Mouse (Mus musculus): ENCODE data around the gene Ift80. TPM values are rescaled to one million over a fixed set of nuclear protein-coding genes. Genes with fewer than 3 reads are reported as not detected.

Gene Ift80
- polyA plus RNA-seq, 1 experiment, result 4.1 TPM

- peaks cover 18% of the 10 kb centered on the region for H3K27me3 ChIP-seq (ENCODE audit: control insufficient read depth, insufficient read depth, insufficient read length)
- TF ChIP-seq MAX (IDR thresholded peaks at IDR 0.05) (no peak), CTCF (IDR thresholded peaks at IDR 0.05; ENCODE audit: control insufficient read depth, insufficient read depth, insufficient read length) (no peak), MYOG (IDR thresholded peaks at IDR 0.05; ENCODE audit: control insufficient read depth, extremely low read depth, insufficient read length) (no peak), FOSL1 (IDR thresholded peaks at IDR 0.05; ENCODE audit: insufficient read depth, low read length, poor library complexity, severe bottlenecking) (no peak), CEBPB (IDR thresholded peaks at IDR 0.05; ENCODE audit: low read depth) (no peak), MYOD1 (IDR thresholded peaks at IDR 0.05; ENCODE audit: control insufficient read depth, insufficient read length, low read depth) (no peak)
Observed at GRCm38 (mm10) chr3:68869211-68869690, 135.1 kb downstream of the Ift80 start, which contains the start of gene 1110032F04Rik. Gene 1110032F04Rik, plus strand, starts transcription at chr3:68869586.

DNA sequence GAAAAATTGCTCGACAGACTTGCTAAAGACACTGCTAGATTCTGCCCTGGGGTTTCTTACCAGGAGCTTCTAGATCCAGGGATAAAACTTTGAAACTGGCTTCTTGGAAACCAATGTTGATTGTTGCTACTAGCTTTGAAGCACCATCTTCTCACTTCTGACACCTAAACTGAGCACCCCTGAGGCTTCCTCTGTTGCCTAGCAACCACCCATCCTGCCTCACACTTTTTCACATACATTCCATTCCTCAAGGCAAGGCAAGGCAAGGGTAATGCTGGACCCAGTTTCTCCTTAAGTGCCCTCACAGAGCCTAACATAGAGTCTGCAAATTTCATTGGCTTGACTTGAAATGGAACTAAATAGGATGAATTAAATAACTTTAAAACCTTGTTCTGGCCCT, 152.0 kb downstream of the Ift80 start:
- TF ChIP-seq CEBPB (IDR thresholded peaks at IDR 0.05; ENCODE audit: low read depth), result no peak
- TF ChIP-seq MAX (IDR thresholded peaks at IDR 0.05), result no peak
- Histone ChIP-seq H3K79me2 (ENCODE audit: control insufficient read depth, insufficient read depth) (no peaks in the 10 kb centered on the region), H3ac (ENCODE audit: control insufficient read depth, insufficient read length, low read depth) (no peak overlapping the region), H3K79me3 (ENCODE audit: low read depth) (no peaks in the 10 kb centered on the region), H3K27me3 (ENCODE audit: control insufficient read depth, insufficient read depth, insufficient read length) (peaks cover 7% of the 10 kb centered on the region), H3K4me3 (ENCODE audit: insufficient read depth, poor library complexity, severe bottlenecking) (no peak overlapping the region), H3K36me3 (ENCODE audit: control insufficient read depth, insufficient read depth) (no peaks in the 10 kb centered on the region)

More at GRCm38 (mm10) chr3:68869211-68869690, 135.1 kb downstream of the Ift80 start, which contains the start of gene 1110032F04Rik:
- Histone ChIP-seq H3K36me3 (ENCODE audit: control insufficient read depth, insufficient read depth) (no peaks in the 10 kb centered on the region), H3K79me2 (ENCODE audit: control insufficient read depth, insufficient read depth) (no peaks in the 10 kb centered on the region), H3K4me3 (ENCODE audit: insufficient read depth, poor library complexity, severe bottlenecking) (no peak within 1 kb of the TSS), H3ac (ENCODE audit: control insufficient read depth, insufficient read length, low read depth) (no peak within 1 kb of the TSS), H3K79me3 (ENCODE audit: low read depth) (no peaks in the 10 kb centered on the region)

DNA sequence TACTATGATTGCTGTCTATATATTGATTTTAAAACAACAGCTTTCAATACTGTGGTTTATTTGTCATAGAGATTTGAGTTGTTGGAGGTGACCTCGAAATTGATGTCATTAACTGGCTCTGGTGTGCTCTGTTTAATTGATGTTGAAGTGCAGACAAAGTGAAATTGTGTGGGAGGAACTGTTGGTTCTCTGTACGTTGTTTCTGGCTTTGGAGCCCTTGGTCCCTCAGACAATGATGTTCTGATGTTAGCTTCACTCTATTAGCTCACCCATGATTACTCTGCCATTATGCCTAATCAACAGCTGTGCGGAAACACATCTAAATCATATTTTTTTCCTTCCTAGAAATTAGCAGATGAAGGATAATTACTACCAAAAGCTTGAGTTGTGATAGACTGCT, 156.0 kb downstream of the Ift80 start:
- H3K79me3 ChIP-seq (ENCODE audit: low read depth), result no peaks in the 10 kb centered on the region
- no peak overlapping the region for H3ac ChIP-seq (ENCODE audit: control insufficient read depth, insufficient read length, low read depth)
- peaks cover under 1% of the 10 kb centered on the region for H3K27me3 ChIP-seq (ENCODE audit: control insufficient read depth, insufficient read depth, insufficient read length)
- H3K79me2 ChIP-seq (ENCODE audit: control insufficient read depth, insufficient read depth), result no peaks in the 10 kb centered on the region
- no peak overlapping the region for H3K4me3 ChIP-seq (ENCODE audit: insufficient read depth, poor library complexity, severe bottlenecking)
- TF ChIP-seq CEBPB (IDR thresholded peaks at IDR 0.05; ENCODE audit: low read depth) (no peak), CTCF (IDR thresholded peaks at IDR 0.05; ENCODE audit: control insufficient read depth, insufficient read depth, insufficient read length) (no peak), FOSL1 (IDR thresholded peaks at IDR 0.05; ENCODE audit: insufficient read depth, low read length, poor library complexity, severe bottlenecking) (no peak), MYOD1 (IDR thresholded peaks at IDR 0.05; ENCODE audit: control insufficient read depth, insufficient read length, low read depth) (no peak), MAX (IDR thresholded peaks at IDR 0.05) (no peak), USF1 (IDR thresholded peaks at IDR 0.05; ENCODE audit: low read depth) (no peak), MYOG (IDR thresholded peaks at IDR 0.05; ENCODE audit: control insufficient read depth, extremely low read depth, insufficient read length) (no peak)
- H3K36me3 ChIP-seq (ENCODE audit: control insufficient read depth, insufficient read depth), result no peaks in the 10 kb centered on the region

- Histone ChIP-seq H3K36me3 (ENCODE audit: control insufficient read depth, insufficient read depth) (no peaks in the 10 kb centered on the region), H3K4me3 (ENCODE audit: insufficient read depth, poor library complexity, severe bottlenecking) (no peak overlapping the region), H3K79me3 (ENCODE audit: low read depth) (no peaks in the 10 kb centered on the region), H3K79me2 (ENCODE audit: control insufficient read depth, insufficient read depth) (no peaks in the 10 kb centered on the region), H3ac (ENCODE audit: control insufficient read depth, insufficient read length, low read depth) (no peak overlapping the region), H3K27me3 (ENCODE audit: control insufficient read depth, insufficient read depth, insufficient read length) (no peaks in the 10 kb centered on the region)
- no peak for TF ChIP-seq USF1 (IDR thresholded peaks at IDR 0.05; ENCODE audit: low read depth)
- no peak for TF ChIP-seq CTCF (IDR thresholded peaks at IDR 0.05; ENCODE audit: control insufficient read depth, insufficient read depth, insufficient read length)
- TF ChIP-seq MYOD1 (IDR thresholded peaks at IDR 0.05; ENCODE audit: control insufficient read depth, insufficient read length, low read depth), result no peak
- TF ChIP-seq FOSL1 (IDR thresholded peaks at IDR 0.05; ENCODE audit: insufficient read depth, low read length, poor library complexity, severe bottlenecking), result no peak
- no peak for TF ChIP-seq CEBPB (IDR thresholded peaks at IDR 0.05; ENCODE audit: low read depth)
- TF ChIP-seq MYOG (IDR thresholded peaks at IDR 0.05; ENCODE audit: control insufficient read depth, extremely low read depth, insufficient read length), result no peak
- TF ChIP-seq MAX (IDR thresholded peaks at IDR 0.05), result no peak
Observed at GRCm38 (mm10) chr3:68844025-68844424, 160.3 kb downstream of the Ift80 start.

Small RNAs within 50 kb of the gene (microRNA-seq; reads per million reads assigned to microRNA genes)
- gene Mir15b (ENCODE audit: borderline microRNAs expressed), result 1,744 reads per million, percentile 89 among the genes with 10 or more reads in this experiment
- 753 reads per million, percentile 85 among the genes with 10 or more reads in this experiment for gene Mir16-2 (ENCODE audit: borderline microRNAs expressed)

Other genes starting within 250 kb of the Ift80 start
- not detected for gene 1110032F04Rik, start 135.0 kb downstream of the Ift80 start, polyA plus RNA-seq (2012; fragmentation: generic; extraction: Trizol)
- 26.4 TPM for gene Smc4, start 168 bp upstream of the Ift80 start, polyA plus RNA-seq (2012; fragmentation: generic; extraction: Trizol)
- gene Trim59, start 40.2 kb upstream of the Ift80 start, polyA plus RNA-seq (2012; fragmentation: generic; extraction: Trizol), result 24.7 TPM
- 24.0 TPM for gene Kpna4, start 122.5 kb upstream of the Ift80 start, polyA plus RNA-seq (2012; fragmentation: generic; extraction: Trizol)
- not detected for gene Arl14, start 217.8 kb upstream of the Ift80 start, polyA plus RNA-seq (2012; fragmentation: generic; extraction: Trizol)